Mouse (Mus musculus) kidney, postnatal 25 days (tissue): ENCODE data around the gene Rgcc.

Experiments used
- DNase-seq, 2 experiments: peaks; one replicate each; pipeline ENCODE4 v3.0.0; 2021; ENCODE audit warnings: mixed read lengths in 2 of 2

Rgcc gene

GRCm38 (mm10) chr14:79299796-79300195 is 1.6 kb downstream of the Rgcc start:
- peak in 1 of 2 experiments; percentile 72 for DNase-seq

DNA sequence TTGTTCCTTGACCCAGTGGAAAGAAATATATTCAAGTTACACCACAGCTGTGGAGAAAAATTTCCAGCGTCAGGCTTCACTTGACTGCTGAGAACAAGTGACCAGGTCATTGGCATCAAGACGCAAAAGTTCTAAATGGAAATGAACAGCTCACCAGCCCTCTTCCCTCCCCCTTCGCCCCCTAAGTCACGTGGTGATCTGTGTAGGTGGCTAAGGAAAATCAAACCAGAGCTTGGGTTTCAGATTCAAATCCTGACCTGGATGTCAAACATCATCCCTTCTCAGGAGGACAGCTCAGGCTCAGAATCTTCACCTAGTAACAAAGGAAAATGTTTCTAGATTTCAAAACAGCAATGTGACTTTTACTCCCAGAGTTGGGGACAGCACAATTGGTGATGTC is 2.2 kb downstream of the Rgcc start:
- peak; percentile 45 to 53 for DNase-seq

DNA sequence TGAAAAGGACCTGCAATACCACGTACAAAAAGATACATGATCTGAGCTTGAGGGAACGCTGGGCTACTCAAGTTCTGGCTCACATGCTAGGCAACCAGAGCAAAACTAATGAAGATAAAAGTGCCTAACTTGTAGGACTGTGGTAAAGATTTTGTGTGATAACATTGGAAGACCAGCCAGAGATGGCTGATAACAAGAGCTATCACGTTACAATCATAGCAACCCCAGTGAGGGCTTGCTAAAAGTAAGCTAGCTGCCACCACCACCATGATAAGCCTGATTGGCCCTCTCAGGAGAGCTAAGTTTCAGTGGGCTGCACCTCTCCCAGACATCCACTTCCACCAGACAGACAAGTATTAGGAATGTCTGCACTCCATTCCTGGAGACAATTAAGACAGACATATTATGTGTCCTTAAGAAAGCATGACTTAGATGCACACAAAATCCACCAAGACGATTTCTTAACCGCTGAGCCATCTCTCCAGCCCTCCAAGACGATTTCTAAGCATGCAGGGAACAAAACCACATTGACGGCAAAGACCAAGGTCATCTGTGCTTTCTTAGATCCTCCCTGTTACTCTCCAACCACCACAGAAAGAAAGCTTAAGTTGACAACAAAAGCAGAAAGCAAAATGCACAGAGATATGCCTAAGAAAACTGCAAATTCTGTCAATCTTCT is 3.0 kb downstream of the Rgcc start:
- DNase-seq: no peak

GRCm38 (mm10) chr14:79296836-79297235 is 4.6 kb downstream of the Rgcc start:
- peak in 1 of 2 experiments; percentile 43 for DNase-seq

GRCm38 (mm10) chr14:79296201-79296600 is 5.2 kb downstream of the Rgcc start:
- DNase-seq: no peak

- DNase-seq: no peak
These were observed 5.9 kb downstream of the Rgcc start for GRCm38 (mm10) chr14:79295579-79295978.

GRCm38 (mm10) chr14:79294950-79295349 is 6.5 kb downstream of the Rgcc start:
- DNase-seq: no peak

- DNase-seq: no peak
These were observed 7.2 kb downstream of the Rgcc start for GRCm38 (mm10) chr14:79294051-79294814.

DNA sequence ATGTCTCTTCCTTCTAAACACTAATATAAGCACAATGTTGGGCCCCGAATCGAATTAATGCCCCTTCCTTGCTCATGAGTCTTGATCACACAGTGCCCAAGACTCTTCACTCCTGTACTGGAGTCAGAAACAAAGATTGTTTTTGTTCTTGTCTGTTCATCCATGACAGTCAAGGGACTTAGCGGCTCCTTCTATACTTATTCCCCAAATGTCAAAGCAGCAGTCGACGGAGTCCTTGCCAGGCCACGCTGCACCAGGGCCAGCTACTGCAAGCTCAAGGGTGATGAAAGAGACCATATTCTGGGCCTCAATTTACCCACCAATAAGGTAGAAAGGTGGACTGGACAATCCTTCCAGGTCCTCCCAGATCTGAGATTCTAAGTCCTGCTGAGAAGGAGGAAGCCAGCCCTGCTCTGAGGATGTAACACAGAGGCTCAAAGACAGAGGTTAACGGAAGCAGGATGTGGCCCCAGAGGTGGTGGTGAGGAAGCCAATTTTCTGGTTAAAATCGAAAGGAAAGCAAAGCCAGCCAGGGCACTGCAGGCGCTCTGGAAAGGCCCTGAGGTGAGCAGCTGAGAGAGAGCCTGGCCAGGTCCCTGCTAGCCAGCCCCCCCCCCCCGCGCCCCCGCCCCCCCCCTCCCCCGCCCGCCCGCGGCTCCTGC is 8.2 kb downstream of the Rgcc start:
- DNase-seq: peak; percentile 57 to 71

- DNase-seq: no peak
These were observed 9.8 kb downstream of the Rgcc start for GRCm38 (mm10) chr14:79291629-79292028.

- DNase-seq: no peak
These were observed 10.6 kb downstream of the Rgcc start for GRCm38 (mm10) chr14:79290683-79291425.

- DNase-seq: no peak
These were observed 11.5 kb downstream of the Rgcc start for GRCm38 (mm10) chr14:79289909-79290308.

DNA sequence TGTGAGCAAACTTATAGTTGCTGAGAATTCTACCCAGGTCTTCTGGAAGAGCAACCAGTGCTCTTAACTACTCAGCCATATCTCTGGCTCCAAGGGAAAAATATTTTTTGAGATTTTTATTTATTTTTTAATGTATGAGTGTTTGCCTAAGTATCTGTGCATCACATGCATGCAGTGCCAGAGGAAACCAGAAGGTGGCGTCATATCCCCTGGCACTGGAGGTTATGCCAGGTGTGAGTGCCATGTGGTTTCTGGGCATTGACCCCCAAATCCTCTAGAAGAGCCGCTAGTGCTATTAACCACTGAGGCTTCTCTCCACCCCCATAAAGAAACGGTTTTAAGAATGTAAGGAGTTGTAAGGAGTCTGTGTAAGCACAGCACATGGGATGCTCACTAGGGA is 13.2 kb downstream of the Rgcc start:
- no peak for DNase-seq

DNA sequence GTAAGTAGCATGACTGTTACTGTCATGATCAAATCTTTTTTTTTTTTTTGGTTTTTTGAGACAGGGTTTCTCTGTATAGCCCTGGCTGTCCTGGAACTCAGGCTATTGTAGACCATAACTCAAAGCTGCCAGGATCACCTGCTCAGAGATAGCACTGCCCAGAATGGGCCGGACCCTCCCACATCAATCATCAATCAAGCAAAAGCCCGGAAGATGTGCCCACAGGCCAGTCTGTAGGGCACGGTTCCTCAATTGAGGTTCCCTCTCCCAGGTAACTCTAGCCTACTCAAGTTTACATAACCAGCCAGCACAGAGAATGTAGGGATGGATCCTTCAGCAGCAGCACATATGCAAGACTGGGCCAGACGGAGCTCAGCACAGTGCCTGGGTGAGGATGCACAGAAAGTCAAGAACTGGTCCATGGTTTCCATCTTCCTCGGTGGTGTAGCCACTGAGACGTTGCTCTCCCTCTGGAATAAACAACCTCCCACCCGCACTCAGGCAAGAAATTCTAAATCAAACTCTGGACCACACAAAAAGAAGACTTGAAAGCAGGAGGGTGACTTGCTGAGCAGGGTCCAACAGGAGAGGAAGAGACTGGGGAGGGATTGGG is 14.1 kb downstream of the Rgcc start:
- peak in 1 of 2 experiments; percentile 52 for DNase-seq

DNA sequence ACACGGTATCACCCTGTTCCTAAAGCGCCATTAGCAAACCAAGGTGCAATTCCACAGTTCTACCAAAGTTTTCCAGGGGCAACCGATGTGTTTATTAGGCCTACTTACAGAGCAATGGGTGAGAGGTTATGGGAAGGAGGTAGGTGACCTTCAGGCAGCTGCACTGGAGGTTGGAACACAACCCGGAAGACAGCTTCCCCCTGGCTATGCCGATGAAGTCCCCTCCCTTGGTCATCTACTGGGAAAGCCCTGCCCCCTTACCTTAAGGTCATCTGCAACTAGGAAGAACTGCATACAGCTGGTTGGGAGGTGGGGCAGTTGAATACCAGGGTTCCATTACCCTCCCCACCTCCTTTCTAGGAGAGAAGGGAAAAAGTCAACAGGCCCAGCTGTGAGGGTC is 15.9 kb downstream of the Rgcc start:
- no peak for DNase-seq

- no peak for DNase-seq
These were observed 16.8 kb downstream of the Rgcc start for GRCm38 (mm10) chr14:79284616-79285015.

- DNase-seq: no peak
These were observed 17.5 kb downstream of the Rgcc start for GRCm38 (mm10) chr14:79283952-79284351.

DNA sequence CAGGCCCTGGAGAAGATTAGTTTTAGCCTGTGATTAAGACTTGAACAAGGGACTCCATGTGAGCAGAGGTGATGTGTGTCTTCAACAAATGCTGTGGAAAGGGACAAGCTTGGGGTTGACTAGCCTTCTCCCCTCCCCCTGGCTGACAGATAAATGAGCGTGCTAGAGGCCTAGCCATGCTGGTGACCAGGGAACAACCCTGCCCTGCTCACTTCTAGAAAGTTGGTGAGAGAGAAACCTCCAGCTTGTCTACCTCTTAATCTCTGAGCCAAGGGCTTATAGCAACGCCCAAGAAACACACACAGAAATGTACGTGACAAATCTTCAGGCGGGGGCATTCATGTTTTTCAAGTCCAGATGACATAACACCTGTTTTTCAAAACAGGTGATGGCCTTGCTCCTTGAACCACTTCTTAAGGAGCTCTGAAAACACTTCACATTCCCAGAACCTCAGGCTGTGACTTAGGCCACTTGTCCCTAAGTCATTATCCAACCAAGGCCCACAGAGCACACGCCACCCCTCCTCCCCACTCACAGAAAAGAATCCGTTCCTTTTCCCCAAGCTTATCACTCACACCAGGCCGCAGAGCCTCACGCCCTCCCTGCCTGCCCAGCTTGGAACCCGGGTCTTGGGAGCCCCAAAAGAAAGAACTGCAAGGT is 19.4 kb downstream of the Rgcc start:
- no peak for DNase-seq

DNA sequence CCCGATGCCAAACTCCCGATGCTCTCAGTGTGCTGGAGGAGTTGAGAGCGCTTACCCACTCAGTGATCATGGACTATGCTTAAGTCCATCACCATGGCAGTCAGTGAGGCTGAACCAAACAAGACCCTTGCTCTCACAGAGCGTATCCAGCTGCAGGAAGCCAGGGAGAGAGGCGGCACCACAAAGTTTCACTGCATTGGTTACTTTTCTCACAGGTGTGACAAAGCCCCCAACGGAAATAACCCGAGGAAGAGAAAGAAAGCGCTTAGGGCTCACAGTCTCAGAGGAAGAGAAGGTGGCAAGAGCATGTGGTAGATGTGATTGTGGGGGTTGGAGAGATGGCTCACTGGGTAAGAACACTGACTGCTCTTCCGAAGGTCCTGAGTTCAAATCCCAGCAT is 21.0 kb downstream of the Rgcc start:
- no peak for DNase-seq

- peak; percentile 50 to 87 for DNase-seq
These were observed 22.0 kb downstream of the Rgcc start for GRCm38 (mm10) chr14:79279494-79279893.

DNA sequence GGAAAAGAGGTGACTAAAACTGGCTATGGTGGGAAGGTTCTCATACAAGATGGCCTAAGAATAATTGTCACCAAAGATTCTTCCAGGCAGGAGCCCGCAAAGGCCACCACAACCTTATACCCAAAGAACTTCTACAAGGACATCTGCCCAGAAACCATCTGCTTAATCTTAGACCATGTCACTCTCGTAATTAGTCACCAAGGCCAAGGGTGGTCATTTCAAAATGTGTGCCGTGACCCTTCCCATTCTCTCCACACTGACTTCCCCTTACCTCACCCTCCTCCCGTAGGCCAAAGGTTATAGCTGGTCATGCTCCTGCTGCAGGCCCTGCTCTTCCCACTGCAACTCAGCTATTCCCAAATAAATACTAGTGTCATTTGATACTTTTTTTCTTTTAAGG is 22.5 kb downstream of the Rgcc start:
- DNase-seq: peak in 1 of 2 experiments; percentile 47

DNA sequence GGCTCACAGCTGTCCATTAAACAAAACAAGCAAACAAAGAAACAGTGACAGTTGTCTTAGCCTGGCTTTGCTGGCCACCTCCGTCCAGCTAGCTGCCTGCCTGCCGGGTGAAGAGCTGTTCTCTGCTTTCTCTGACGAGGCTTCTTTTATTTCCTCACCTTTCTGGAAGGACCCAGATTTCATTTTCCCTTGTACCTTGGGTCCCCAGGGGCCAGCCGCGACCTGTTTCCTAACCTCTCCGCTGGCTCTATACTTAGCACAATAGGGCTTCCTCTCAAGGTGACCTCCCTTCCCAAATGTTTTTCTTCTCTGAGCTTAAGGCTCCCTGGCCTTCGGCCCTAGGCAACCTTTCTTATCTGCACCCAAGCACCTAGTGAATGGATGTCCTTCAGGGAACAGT is 23.5 kb downstream of the Rgcc start:
- peak; percentile 67 to 85 for DNase-seq
